Mouse (Mus musculus) liver, postnatal 0 days (tissue): ENCODE results near the gene Zdhhc21.

Experiments
- CTCF ChIP-seq: sonication (generic); IDR thresholded peaks from 2 replicates; pipeline ENCODE4 v1.5.1; 2016; ENCODE audit warnings: antibody characterized with exemption, low read depth
- EP300 ChIP-seq: IDR thresholded peaks from 2 replicates; pipeline ENCODE4 v1.6.1; 2016; ENCODE audit warnings: antibody characterized with exemption, low read depth, mild to moderate bottlenecking

DNA sequence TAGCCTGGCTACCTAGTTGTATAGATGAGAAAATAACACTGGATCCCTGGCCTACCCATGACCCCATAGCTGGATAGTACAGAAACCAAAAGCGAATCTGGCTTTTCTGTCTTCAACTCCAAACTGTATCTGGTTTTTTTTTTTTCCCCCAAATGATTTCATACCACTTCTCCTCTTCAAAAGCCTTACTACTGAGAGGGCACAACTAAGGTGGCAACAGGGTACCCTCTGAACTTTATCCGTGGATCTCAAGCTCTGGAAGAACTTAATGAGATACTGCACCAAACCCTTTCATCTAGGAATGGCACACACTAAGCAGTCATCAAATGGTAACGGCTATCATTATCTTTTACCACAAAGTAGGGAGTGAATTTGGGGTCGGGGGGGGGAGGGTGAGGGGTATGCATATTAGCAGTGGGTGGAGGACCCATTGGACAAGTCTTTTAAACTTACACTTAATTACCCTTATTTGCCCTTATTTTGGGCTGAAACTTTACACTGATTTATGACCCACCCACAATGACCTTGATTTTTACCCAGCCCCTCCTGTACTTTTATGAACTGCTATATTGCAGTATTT lies 1.2 kb downstream of the Zdhhc21 start:
- TF ChIP-seq CTCF (no peak), EP300 (no peak)
